Mouse (Mus musculus) heart, postnatal 0 days (tissue): Measurements from ENCODE around the gene Cops6. TPM values are rescaled to one million over a fixed set of nuclear protein-coding genes. Genes with fewer than 3 reads are reported as not detected.

Experiments used
- ATAC-seq: fragments of 200-750 bp; cut with Nextera tagmentation; 2 replicates; pipeline ENCODE4 v1.8.0; 2017; ENCODE audit warnings: low read depth, moderate number of reproducible peaks, moderate library complexity; ENCODE audit not compliant: insufficient read depth
- DNase-seq: peaks from one replicate; pipeline ENCODE4 v3.0.0-alpha.2; 2016; ENCODE audit warnings: low spot score
- H3K27ac ChIP-seq: fragments of 300-500 bp; sonication (generic); 2 replicates; pipeline ENCODE4 v1.5.1; 2014; ENCODE audit warnings: low read depth, mild to moderate bottlenecking
- H3K27me3 ChIP-seq: fragments of 300-500 bp; sonication (generic); 2 replicates; pipeline ENCODE4 v1.6.1; 2014; ENCODE audit warnings: low read length, mixed read lengths; ENCODE audit not compliant: control insufficient read depth, insufficient read depth
- H3K36me3 ChIP-seq: fragments of 300-500 bp; sonication (generic); replicated peaks from 2 replicates; pipeline ENCODE4 v1.6.1; 2014; ENCODE audit warnings: low read length, mixed read lengths; ENCODE audit not compliant: control insufficient read depth, insufficient read depth
- H3K4me1 ChIP-seq: fragments of 300-500 bp; sonication (generic); 2 replicates; pipeline ENCODE4 v1.6.1; 2014; ENCODE audit warnings: antibody characterized with exemption; ENCODE audit not compliant: control insufficient read depth, insufficient read depth
- H3K4me2 ChIP-seq: fragments of 300-500 bp; sonication (generic); 2 replicates; pipeline ENCODE4 v1.6.1; 2014; ENCODE audit warnings: low read depth, mild to moderate bottlenecking, low read length, moderate library complexity
- H3K4me3 ChIP-seq: fragments of 300-500 bp; sonication (generic); 2 replicates; pipeline ENCODE4 v1.5.1; 2014; ENCODE audit warnings: low read depth, low read length
- H3K9ac ChIP-seq: fragments of 300-500 bp; sonication (generic); replicated peaks from 2 replicates; pipeline ENCODE4 v1.6.1; 2014; ENCODE audit warnings: low read depth, low read length, mixed read lengths
- H3K9me3 ChIP-seq: fragments of 300-500 bp; sonication (generic); replicated peaks from 2 replicates; pipeline ENCODE4 v1.6.1; 2016; ENCODE audit warnings: low read length; ENCODE audit not compliant: control insufficient read depth
- CTCF ChIP-seq: IDR thresholded peaks from 2 replicates; pipeline ENCODE4 v1.5.1; 2016; ENCODE audit warnings: antibody characterized with exemption, control low read depth, low read depth
- EP300 ChIP-seq: IDR thresholded peaks from 2 replicates; pipeline ENCODE4 v1.6.1; 2016; ENCODE audit warnings: antibody characterized with exemption, low read depth
- WGBS: fragments of 180-500 bp; shearing (Covaris S2); extraction: QIAGEN DNeasy Blood & Tissue Kit; methylation state at CpG from one replicate; pipeline ENCODE4 v1.1.7; 2014; 5-methylcytosine and 5-hydroxymethylcytosine counted together
- polyA plus RNA-seq: library from polyadenylated mRNA; unstranded; fragments of >200 nt; fragmentation: Nextera tagmentation; extraction: Ambion mirVana; gene quantifications from 2 replicates; pipeline ENCODE4 v1.2.1, GENCODE M21; 2015
- total RNA-seq: library from RNA; depleted of rRNA; stranded (reverse); fragments of >200 nt; gene quantifications from 2 replicates; pipeline ENCODE4 v1.2.3, GENCODE M21; 2014; ENCODE audit warnings: low replicate concordance

The Cops6 gene
- total and polyA plus RNA-seq, 2 experiments from 2014 or later, result 39.9 to 281 TPM

DNA sequence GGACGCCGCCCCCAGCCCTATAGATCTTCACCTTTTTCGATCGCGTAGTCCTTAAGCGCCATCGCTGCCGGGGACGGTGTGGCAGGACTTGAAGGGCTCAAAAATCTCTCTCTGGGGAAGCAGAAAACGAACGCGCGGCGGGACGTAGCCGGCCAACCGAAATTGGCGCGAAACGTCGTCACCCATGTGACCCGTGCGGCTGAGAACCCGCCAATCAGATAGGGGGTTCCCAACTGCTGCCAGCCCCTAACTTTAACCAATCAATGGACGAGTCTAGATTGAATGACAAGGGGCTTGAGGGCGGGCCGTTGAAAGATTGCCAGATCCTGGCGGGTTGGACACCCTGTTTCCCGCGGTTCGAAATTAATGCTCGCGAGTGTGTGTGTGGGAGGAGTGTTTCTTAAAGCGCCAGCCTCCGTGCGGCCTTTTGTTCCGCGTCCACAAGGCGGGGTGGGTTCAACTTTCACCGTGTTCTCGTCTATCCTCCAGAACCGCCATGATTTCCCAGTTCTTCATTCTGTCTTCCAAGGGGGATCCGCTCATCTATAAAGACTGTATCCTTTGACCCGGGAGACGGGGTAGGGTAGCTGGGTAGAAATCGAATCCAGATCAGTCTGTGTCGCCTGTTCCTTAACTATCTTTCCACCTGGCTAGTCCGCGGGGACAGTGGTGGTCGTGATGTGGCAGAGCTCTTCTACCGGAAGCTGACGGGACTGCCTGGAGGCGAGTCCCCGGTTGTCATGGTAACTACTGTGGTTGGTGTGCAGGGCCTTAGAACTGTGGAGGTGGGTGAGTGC, 11.0 kb downstream of the Cops6 start, which contains the start of the genes Ap4m1 and Mcm7:
Gene Ap4m1, plus strand, starts transcription at position 308 of the 797 bp plus-strand sequence.
Gene Mcm7, minus strand, starts transcription at position 728 of the 797 bp plus-strand sequence.
- under 1% methylated on average over 54 of the region's 54 CpGs for WGBS
- peak; percentile 97 for DNase-seq
- Histone ChIP-seq H3K9ac (peak within 1 kb of the TSS; percentile 77), H3K36me3 (peaks cover 49% of the 10 kb centered on the region), H3K4me2 (peak within 1 kb of the TSS; percentile 100), H3K27ac (peak within 1 kb of the TSS; percentile 92), H3K4me3 (peak within 1 kb of the TSS; percentile 55), H3K4me1 (peaks cover 7% of the 10 kb centered on the region; the same call in 1 of the 2 replicates), H3K9me3 (no peaks in the 10 kb centered on the region), H3K27me3 (no peaks in the 10 kb centered on the region)
- ATAC-seq, result peak; percentile 91
- TF ChIP-seq CTCF, result no peak; the same call in 1 of the 2 replicates
- TF ChIP-seq EP300, result 0 out of 2 replicates have a peak, but pooled peaks have one; percentile 9

- H3K9me3 ChIP-seq, result no peaks in the 10 kb centered on the region
- H3K4me3 ChIP-seq, result no peak overlapping the region
- TF ChIP-seq CTCF (no peak), EP300 (no peak)
- DNase-seq (no peak), ATAC-seq (no peak)
- H3K4me1 ChIP-seq, result peaks cover 7% of the 10 kb centered on the region; the same call in 1 of the 2 replicates
- no peak overlapping the region for H3K9ac ChIP-seq
- no peak overlapping the region for H3K4me2 ChIP-seq
- H3K36me3 ChIP-seq, result peaks cover 49% of the 10 kb centered on the region
- 79% methylated on average over 3 of the region's 3 CpGs for WGBS
- H3K27ac ChIP-seq, result no peak overlapping the region
- H3K27me3 ChIP-seq, result no peaks in the 10 kb centered on the region
These were observed 12.3 kb downstream of the Cops6 start for GRCm38 (mm10) chr5:138173217-138173616.

DNA sequence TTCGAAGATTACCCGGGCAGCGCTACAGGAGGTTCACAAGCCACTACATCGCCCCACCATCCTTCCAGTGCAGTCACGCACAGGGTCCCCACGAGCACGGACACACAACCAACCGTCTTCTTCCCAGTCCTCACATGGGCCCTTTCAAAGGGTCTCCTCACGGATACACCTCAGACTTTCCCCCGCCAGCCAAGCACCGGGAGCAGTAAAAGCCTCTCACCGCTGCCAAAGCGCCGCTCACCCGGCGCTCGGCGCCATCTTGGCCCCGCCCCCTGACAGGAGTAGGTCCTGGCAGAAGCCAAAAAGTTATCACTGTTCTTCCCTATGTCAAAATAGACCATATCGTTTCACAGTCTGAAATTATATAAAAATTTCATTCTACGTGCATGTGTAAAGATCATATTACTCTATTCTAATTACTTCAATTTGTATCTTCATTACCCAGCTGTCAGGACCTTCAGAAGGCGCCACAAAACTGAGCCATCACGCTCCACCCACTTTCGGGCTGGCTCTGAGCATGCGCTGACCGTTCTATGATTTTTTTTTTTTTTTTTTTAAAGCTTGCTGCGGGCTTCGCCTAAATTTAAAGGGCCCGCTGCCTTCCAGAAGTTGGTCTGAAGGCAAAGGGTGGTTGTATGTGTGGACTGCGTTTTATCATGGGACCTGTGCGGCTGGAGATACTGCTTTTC, 26.2 kb downstream of the Cops6 start, which contains the start of the genes Taf6 and Cnpy4:
Gene Taf6, minus strand, starts transcription at position 502 of the 689 bp plus-strand sequence.
Gene Cnpy4, plus strand, starts transcription at position 536 of the 689 bp plus-strand sequence.
- Histone ChIP-seq H3K4me3 (peak within 1 kb of the TSS; percentile 68), H3K36me3 (peaks cover 24% of the 10 kb centered on the region), H3K4me2 (peak within 1 kb of the TSS; percentile 86), H3K4me1 (peaks cover 12% of the 10 kb centered on the region), H3K9me3 (no peaks in the 10 kb centered on the region), H3K9ac (peak within 1 kb of the TSS; percentile 80), H3K27me3 (no peaks in the 10 kb centered on the region), H3K27ac (peak within 1 kb of the TSS; percentile 61)
- 0% methylated on average over 31 of the region's 31 CpGs for WGBS
- DNase-seq (peak; percentile 91), ATAC-seq (peak; percentile 86)
- peak; percentile 100 for TF ChIP-seq EP300
- TF ChIP-seq CTCF, result no peak

DNA sequence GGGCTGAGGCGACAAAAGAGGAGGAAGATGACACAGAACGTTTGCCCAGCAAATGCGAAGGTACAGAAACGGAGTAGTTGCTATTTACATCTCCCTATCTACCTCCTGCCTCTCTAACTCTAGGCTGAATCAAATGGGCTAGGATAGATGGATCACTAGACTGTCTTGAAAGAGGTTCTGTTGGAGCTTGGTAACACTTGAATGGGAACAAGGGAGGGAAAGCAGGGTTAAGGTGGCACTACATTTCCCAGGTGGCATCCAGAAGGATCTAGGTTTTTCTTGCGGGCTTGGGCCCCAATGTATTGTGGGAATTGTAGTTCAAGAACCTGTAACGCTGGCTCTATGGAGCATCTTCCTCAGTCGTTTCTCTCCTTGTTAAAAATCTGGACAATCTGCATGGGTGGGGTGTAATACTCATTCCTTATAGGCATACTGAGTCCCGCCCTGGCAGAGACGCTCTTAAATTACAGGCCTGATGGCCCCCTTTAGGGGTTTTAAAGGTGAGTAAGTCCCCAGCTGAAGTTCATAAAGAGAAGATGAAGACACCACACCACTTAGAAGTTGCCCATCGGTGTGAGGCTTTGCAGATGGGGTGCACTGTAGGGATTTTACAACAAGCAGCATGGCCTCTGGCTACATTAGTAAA, 26.9 kb downstream of the Cops6 start:
- TF ChIP-seq EP300, result no peak
- TF ChIP-seq CTCF, result no peak
- Histone ChIP-seq H3K27me3 (no peaks in the 10 kb centered on the region), H3K36me3 (peaks cover 18% of the 10 kb centered on the region), H3K9me3 (no peaks in the 10 kb centered on the region), H3K4me2 (peak overlapping the region; percentile 86), H3K9ac (peak overlapping the region; percentile 80), H3K27ac (peak overlapping the region; percentile 61), H3K4me3 (peak overlapping the region; percentile 68), H3K4me1 (peaks cover 12% of the 10 kb centered on the region)
- ATAC-seq (peak; percentile 85), DNase-seq (peak; percentile 84)
- under 1% methylated on average over 10 of the region's 10 CpGs for WGBS
